Mouse (Mus musculus): ENCODE data around the gene Dnajb8. TPM values are rescaled to one million over a fixed set of nuclear protein-coding genes. Genes with fewer than 3 reads are reported as not detected.

Gene Dnajb8
- polyA plus RNA-seq, 1 experiment from 2014 or later = not detected

- Histone ChIP-seq H3K27ac (ENCODE audit: low read depth, low read length) (no peak overlapping the region), H3K27me3 (ENCODE audit: control insufficient read depth, insufficient read depth, low read length) (peaks cover 37% of the 10 kb centered on the region), H3K4me3 (ENCODE audit: low read depth, low read length) (no peak overlapping the region), H3K4me2 (no peak overlapping the region), H3K4me1 (ENCODE audit: control insufficient read depth, insufficient read depth, low read length) (peaks cover 3% of the 10 kb centered on the region; the same call in 1 of the 2 replicates), H3K9ac (ENCODE audit: low read depth, low read length) (no peak overlapping the region), H3K9me3 (replicated peaks; ENCODE audit: control insufficient read depth, low read length) (no peaks in the 10 kb centered on the region), H3K36me3 (ENCODE audit: control insufficient read depth, insufficient read depth, low read length) (no peaks in the 10 kb centered on the region)
- 81% methylated on average over 5 of the region's 5 CpGs for WGBS (ENCODE audit: insufficient replicate concordance)
- no peak for ATAC-seq (replicated peaks; ENCODE audit: insufficient number of reproducible peaks, low FRiP score, low TSS enrichment)
Observed at GRCm38 (mm10) chr6:88209453-88209852, 12.6 kb upstream of the Dnajb8 start.

GRCm38 (mm10) chr6:88210182-88210581 lies 11.9 kb upstream of the Dnajb8 start:
- Histone ChIP-seq H3K9ac (ENCODE audit: low read depth, low read length) (no peak overlapping the region), H3K4me1 (ENCODE audit: control insufficient read depth, insufficient read depth, low read length) (peaks cover 3% of the 10 kb centered on the region; the same call in 1 of the 2 replicates), H3K4me3 (ENCODE audit: low read depth, low read length) (no peak overlapping the region), H3K4me2 (no peak overlapping the region), H3K27ac (ENCODE audit: low read depth, low read length) (no peak overlapping the region), H3K36me3 (ENCODE audit: control insufficient read depth, insufficient read depth, low read length) (no peaks in the 10 kb centered on the region), H3K9me3 (replicated peaks; ENCODE audit: control insufficient read depth, low read length) (no peaks in the 10 kb centered on the region), H3K27me3 (ENCODE audit: control insufficient read depth, insufficient read depth, low read length) (peaks cover 29% of the 10 kb centered on the region)
- 59% methylated on average over 3 of the region's 3 CpGs for WGBS (ENCODE audit: insufficient replicate concordance)
- ATAC-seq (replicated peaks; ENCODE audit: insufficient number of reproducible peaks, low FRiP score, low TSS enrichment) = no peak

DNA sequence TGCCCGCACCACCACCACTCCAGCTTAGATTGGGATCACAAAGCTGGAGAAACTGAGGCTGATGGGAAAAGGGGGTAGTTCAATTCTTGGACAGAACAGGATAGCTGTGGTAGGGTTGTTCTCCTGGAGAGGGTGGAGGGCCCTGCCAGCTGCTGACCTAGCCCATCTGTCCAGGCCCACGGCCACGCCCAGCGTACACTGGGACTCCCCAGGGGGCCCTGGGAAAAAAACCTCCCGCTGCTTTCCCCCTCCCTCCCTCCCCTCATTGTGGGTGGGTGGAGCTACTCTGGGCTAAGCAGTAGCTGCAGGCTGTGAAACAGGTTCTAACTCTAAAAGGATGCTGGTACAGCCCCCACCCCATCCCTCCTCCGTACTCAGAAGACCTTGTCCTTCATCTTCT lies 6.3 kb upstream of the Dnajb8 start:
- Histone ChIP-seq H3K27me3 (ENCODE audit: control insufficient read depth, insufficient read depth, low read length) (no peaks in the 10 kb centered on the region), H3K4me3 (ENCODE audit: low read depth, low read length) (no peak overlapping the region), H3K9me3 (replicated peaks; ENCODE audit: control insufficient read depth, low read length) (no peaks in the 10 kb centered on the region), H3K27ac (ENCODE audit: low read depth, low read length) (no peak overlapping the region), H3K9ac (ENCODE audit: low read depth, low read length) (no peak overlapping the region), H3K4me1 (ENCODE audit: control insufficient read depth, insufficient read depth, low read length) (no peaks in the 10 kb centered on the region), H3K4me2 (no peak overlapping the region), H3K36me3 (ENCODE audit: control insufficient read depth, insufficient read depth, low read length) (no peaks in the 10 kb centered on the region)
- no peak for ATAC-seq (replicated peaks; ENCODE audit: insufficient number of reproducible peaks, low FRiP score, low TSS enrichment)
- 38% methylated on average over 6 of the region's 6 CpGs for WGBS (ENCODE audit: insufficient replicate concordance)

DNA sequence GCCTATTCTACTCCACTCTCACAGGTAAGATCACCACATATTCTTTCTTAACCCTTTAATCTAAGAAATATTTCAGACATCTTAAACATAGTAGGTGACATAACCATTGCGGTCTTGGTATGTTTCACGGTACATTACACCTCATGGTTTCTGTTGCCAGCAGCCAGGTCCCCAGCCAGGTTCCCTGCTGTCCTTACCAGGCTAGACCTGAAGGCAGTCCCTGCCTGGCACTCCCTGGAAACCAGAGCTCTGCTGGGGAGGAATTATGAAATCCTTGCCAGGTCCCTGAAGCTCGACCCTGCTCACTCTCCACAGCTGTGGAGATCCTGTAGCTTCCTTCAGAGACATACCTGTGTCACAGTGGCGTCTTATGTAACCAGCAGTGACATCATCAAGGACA lies 5.9 kb upstream of the Dnajb8 start:
- no peak overlapping the region for H3K9ac ChIP-seq (ENCODE audit: low read depth, low read length)
- no peaks in the 10 kb centered on the region for H3K4me1 ChIP-seq (ENCODE audit: control insufficient read depth, insufficient read depth, low read length)
- H3K4me2 ChIP-seq = no peak overlapping the region
- H3K27me3 ChIP-seq (ENCODE audit: control insufficient read depth, insufficient read depth, low read length) = no peaks in the 10 kb centered on the region; the same call in 1 of the 2 replicates
- WGBS (ENCODE audit: insufficient replicate concordance) = 76% methylated on average over 4 of the region's 4 CpGs
- no peak overlapping the region for H3K4me3 ChIP-seq (ENCODE audit: low read depth, low read length)
- ATAC-seq (replicated peaks; ENCODE audit: insufficient number of reproducible peaks, low FRiP score, low TSS enrichment) = no peak
- H3K27ac ChIP-seq (ENCODE audit: low read depth, low read length) = no peak overlapping the region
- no peaks in the 10 kb centered on the region for H3K9me3 ChIP-seq (replicated peaks; ENCODE audit: control insufficient read depth, low read length)
- H3K36me3 ChIP-seq (ENCODE audit: control insufficient read depth, insufficient read depth, low read length) = no peaks in the 10 kb centered on the region

DNA sequence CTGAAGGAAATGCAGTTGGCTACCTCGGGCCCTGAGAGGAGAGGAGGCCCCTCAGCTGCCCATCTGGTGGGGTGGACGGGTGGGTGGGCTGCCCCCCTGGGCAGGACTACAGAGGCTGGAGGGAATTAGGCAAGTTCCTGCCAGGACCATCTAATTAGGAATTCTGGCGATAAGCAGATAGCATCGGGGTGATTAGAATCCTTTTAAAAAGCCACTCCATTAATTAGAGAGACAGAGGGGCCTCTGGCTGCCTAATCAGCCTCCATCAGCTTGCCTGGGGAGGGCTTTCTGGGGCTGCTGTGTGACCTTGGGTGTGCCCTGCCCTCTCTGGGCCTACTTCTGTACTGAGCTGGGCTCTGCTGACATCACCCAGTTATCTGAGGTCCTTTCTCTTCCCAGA lies 3.0 kb upstream of the Dnajb8 start:
- Histone ChIP-seq H3K9me3 (replicated peaks; ENCODE audit: control insufficient read depth, low read length) (no peaks in the 10 kb centered on the region), H3K4me2 (no peak overlapping the region), H3K27me3 (ENCODE audit: control insufficient read depth, insufficient read depth, low read length) (no peaks in the 10 kb centered on the region; the same call in none of the 2 replicates), H3K36me3 (ENCODE audit: control insufficient read depth, insufficient read depth, low read length) (no peaks in the 10 kb centered on the region), H3K4me1 (ENCODE audit: control insufficient read depth, insufficient read depth, low read length) (no peaks in the 10 kb centered on the region), H3K4me3 (ENCODE audit: low read depth, low read length) (no peak overlapping the region), H3K9ac (ENCODE audit: low read depth, low read length) (0 out of 2 replicates have a peak overlapping the region, but pooled peaks have one; percentile 10), H3K27ac (ENCODE audit: low read depth, low read length) (no peak overlapping the region)
- ATAC-seq (replicated peaks; ENCODE audit: insufficient number of reproducible peaks, low FRiP score, low TSS enrichment) = no peak
- WGBS (ENCODE audit: insufficient replicate concordance) = 19% methylated on average over 4 of the region's 4 CpGs

DNA sequence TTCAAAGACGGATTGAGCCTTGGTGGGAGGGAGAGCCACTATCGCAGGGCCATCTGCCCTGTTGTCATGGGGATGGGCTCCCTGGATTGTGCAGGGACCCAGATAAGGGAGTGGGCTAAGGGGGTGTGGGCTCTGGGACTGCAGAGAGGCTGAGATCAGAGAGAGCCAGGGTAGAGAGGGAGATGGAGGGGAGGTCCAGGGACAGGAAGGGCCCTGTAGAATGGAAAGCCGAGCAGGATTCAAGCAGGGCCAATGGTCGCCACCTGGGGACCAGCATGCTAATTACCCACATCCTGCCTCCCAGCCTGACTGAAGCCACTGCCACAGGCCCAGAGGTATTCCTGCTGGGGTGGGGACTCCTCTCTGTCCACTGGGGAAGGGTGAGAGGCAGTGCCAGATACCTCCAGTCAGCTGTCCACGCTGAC lies 4.5 kb downstream of the Dnajb8 start:
- Histone ChIP-seq H3K9ac (ENCODE audit: low read depth, low read length) (no peak overlapping the region), H3K9me3 (replicated peaks; ENCODE audit: control insufficient read depth, low read length) (no peaks in the 10 kb centered on the region), H3K27ac (ENCODE audit: low read depth, low read length) (no peak overlapping the region), H3K36me3 (ENCODE audit: control insufficient read depth, insufficient read depth, low read length) (no peaks in the 10 kb centered on the region), H3K4me3 (ENCODE audit: low read depth, low read length) (no peak overlapping the region), H3K4me1 (ENCODE audit: control insufficient read depth, insufficient read depth, low read length) (no peaks in the 10 kb centered on the region), H3K4me2 (no peak overlapping the region), H3K27me3 (ENCODE audit: control insufficient read depth, insufficient read depth, low read length) (peaks cover 17% of the 10 kb centered on the region)
- ATAC-seq (replicated peaks; ENCODE audit: insufficient number of reproducible peaks, low FRiP score, low TSS enrichment) = no peak
- 10% methylated on average over 5 of the region's 5 CpGs for WGBS (ENCODE audit: insufficient replicate concordance)

GRCm38 (mm10) chr6:88227537-88227936 lies 5.5 kb downstream of the Dnajb8 start:
- no peak overlapping the region for H3K4me3 ChIP-seq (ENCODE audit: low read depth, low read length)
- no peak overlapping the region for H3K27ac ChIP-seq (ENCODE audit: low read depth, low read length)
- no peaks in the 10 kb centered on the region for H3K36me3 ChIP-seq (ENCODE audit: control insufficient read depth, insufficient read depth, low read length)
- WGBS (ENCODE audit: insufficient replicate concordance) = 69% methylated on average over 7 of the region's 7 CpGs
- H3K27me3 ChIP-seq (ENCODE audit: control insufficient read depth, insufficient read depth, low read length) = peaks cover 17% of the 10 kb centered on the region
- ATAC-seq (replicated peaks; ENCODE audit: insufficient number of reproducible peaks, low FRiP score, low TSS enrichment) = no peak
- H3K9me3 ChIP-seq (replicated peaks; ENCODE audit: control insufficient read depth, low read length) = no peaks in the 10 kb centered on the region
- no peak overlapping the region for H3K4me2 ChIP-seq
- no peaks in the 10 kb centered on the region for H3K4me1 ChIP-seq (ENCODE audit: control insufficient read depth, insufficient read depth, low read length)
- no peak overlapping the region for H3K9ac ChIP-seq (ENCODE audit: low read depth, low read length)

DNA sequence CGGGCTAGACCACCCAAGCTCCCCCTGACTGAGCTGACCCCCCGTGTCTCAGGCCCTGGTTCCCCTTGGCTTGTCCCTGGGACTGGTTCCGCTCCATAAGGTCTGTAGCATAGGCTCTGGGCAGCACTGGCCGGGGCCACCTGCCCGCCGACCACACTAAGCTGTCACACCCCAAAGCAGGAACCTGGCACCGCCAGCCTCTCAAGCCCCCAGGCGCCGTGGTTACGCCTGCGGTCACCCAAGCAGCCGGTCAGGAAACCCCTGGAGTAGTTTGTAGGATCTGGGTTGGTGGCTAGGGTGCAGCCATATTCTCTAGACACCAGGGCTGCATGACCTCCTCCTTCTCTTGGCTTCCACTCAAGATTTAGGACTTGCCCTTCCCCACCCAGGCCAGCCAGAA lies 7.2 kb downstream of the Dnajb8 start:
- 90% methylated on average over 9 of the region's 12 CpGs for WGBS (ENCODE audit: insufficient replicate concordance)
- no peaks in the 10 kb centered on the region for H3K4me1 ChIP-seq (ENCODE audit: control insufficient read depth, insufficient read depth, low read length)
- H3K9me3 ChIP-seq (replicated peaks; ENCODE audit: control insufficient read depth, low read length) = no peaks in the 10 kb centered on the region
- no peak for ATAC-seq (replicated peaks; ENCODE audit: insufficient number of reproducible peaks, low FRiP score, low TSS enrichment)
- H3K4me3 ChIP-seq (ENCODE audit: low read depth, low read length) = no peak overlapping the region
- H3K27ac ChIP-seq (ENCODE audit: low read depth, low read length) = no peak overlapping the region
- H3K4me2 ChIP-seq = no peak overlapping the region
- no peaks in the 10 kb centered on the region for H3K36me3 ChIP-seq (ENCODE audit: control insufficient read depth, insufficient read depth, low read length)
- no peak overlapping the region for H3K9ac ChIP-seq (ENCODE audit: low read depth, low read length)
- H3K27me3 ChIP-seq (ENCODE audit: control insufficient read depth, insufficient read depth, low read length) = peaks cover 25% of the 10 kb centered on the region

GRCm38 (mm10) chr6:88231821-88232220 lies 9.8 kb downstream of the Dnajb8 start:
- Histone ChIP-seq H3K4me1 (ENCODE audit: control insufficient read depth, insufficient read depth, low read length) (peaks cover 11% of the 10 kb centered on the region), H3K27me3 (ENCODE audit: control insufficient read depth, insufficient read depth, low read length) (peaks cover 40% of the 10 kb centered on the region), H3K9ac (ENCODE audit: low read depth, low read length) (no peak overlapping the region), H3K27ac (ENCODE audit: low read depth, low read length) (no peak overlapping the region), H3K36me3 (ENCODE audit: control insufficient read depth, insufficient read depth, low read length) (no peaks in the 10 kb centered on the region), H3K4me2 (no peak overlapping the region), H3K9me3 (replicated peaks; ENCODE audit: control insufficient read depth, low read length) (no peaks in the 10 kb centered on the region), H3K4me3 (ENCODE audit: low read depth, low read length) (no peak overlapping the region)
- ATAC-seq (replicated peaks; ENCODE audit: insufficient number of reproducible peaks, low FRiP score, low TSS enrichment) = no peak
- WGBS (ENCODE audit: insufficient replicate concordance) = 69% methylated on average over 7 of the region's 7 CpGs

All from heart, embryonic 11.5 days (tissue).